Mouse (Mus musculus): ENCODE measurements around the gene 0610010K14Rik.

0610010K14Rik gene

DNA sequence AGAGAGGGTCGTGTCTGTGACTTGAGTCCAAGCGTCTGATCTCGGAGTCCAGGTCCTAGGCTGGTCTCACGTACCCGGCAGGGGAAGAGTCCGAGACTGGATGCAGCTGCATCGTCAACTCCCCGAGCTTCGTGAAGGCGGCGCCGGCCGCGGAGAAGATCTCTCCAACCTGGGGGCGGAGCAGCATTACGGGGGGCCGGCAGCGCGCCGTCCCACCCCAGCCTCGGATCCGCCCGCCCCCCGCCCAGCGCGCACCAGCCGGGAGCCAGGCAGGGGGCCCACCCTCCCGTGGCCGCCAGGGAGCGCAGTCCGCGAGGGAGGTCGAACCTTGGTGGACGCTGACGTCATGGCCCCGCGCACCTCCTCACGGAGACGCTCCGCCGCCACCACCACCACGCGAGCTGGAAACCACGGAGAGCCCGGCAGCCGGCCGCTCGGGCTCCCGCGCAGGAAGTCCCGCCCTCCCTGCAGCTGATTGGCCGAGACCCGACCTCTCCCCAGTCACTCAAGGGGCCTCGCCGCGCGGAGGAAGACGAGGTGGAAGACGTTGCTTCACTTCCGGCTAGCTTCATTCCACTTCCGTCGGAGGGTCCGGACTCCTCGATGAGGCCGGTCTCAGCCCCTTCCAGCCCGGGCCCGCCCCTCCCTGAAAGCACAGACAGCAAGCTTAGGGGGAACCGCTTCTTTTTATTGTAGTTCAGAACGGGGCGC lies at the start of gene 0610010K14Rik:
Gene 0610010K14Rik (minus strand): TSS at position 458 of the 711 bp plus-strand sequence.
- DNase-seq (ENCODE audit: low read depth) = peak; percentile 97

DNA sequence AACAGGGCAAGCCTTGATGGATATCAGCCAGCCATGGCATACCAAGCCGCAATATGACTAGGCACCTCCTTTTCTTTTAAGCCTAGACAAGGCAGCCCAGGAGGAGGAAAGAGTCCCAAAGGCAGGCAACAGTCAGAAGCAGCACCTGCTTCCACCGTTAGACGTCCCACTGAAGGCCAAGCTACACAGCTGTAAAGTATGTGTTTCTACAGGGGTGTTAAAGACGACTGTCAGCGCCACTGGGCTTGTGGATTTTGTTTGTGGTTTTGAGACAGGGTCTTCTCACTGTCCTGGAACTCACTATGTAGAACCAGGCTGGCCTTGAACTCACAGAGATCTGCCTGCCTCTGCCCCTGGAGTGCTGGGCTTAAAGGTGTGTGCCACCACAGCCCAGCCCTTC lies 48.0 kb upstream of the 0610010K14Rik start:
- no peak for DNase-seq (ENCODE audit: low read depth)

- DNase-seq (ENCODE audit: low read depth) = no peak
These were observed 47.0 kb upstream of the 0610010K14Rik start for GRCm38 (mm10) chr11:70284757-70285156.

- DNase-seq (ENCODE audit: low read depth) = no peak
These were observed 46.0 kb upstream of the 0610010K14Rik start for GRCm38 (mm10) chr11:70283666-70284065.

DNA sequence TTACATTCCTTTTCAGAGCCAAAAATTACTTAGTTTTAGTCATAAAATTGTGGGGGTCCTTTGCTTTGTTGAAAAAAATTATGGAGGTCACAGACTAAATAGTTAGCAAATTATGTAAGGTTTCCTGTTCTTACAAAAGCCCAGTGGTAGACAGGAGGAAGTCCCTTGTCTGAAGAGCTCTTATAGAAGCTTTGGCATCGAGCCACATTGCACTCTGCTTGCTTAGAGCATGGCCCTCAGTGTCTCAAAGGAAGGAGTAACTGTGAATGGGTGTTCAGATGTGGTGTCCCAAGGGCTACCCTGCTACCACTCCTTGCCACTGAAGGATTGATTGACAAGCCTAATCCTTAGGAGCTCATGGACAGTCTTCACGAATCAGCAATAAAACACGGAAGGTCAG lies 42.7 kb upstream of the 0610010K14Rik start:
- DNase-seq (ENCODE audit: low read depth) = no peak

GRCm38 (mm10) chr11:70278961-70279360 lies 41.2 kb upstream of the 0610010K14Rik start:
- no peak for DNase-seq (ENCODE audit: low read depth)

DNA sequence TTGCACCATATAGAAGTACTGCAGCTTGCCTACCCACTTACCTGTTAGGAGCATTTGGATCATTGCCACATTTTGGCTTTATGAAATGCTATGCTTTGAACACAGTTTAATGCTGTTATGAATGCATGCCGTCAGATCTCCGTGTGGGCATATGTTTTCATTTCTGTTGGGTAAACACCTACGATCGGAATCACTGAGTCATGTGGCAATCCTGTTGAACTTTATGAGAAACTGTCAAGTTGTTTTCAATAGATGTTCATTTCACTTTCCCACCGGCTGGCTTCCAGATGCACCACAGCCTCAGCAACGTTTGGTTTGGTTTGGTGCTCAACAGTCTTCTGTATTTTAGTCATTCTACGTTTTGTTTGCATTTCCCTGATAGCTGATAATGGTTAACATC lies 33.9 kb upstream of the 0610010K14Rik start:
- DNase-seq (ENCODE audit: low read depth) = peak; percentile 33

GRCm38 (mm10) chr11:70266405-70266804 lies 28.7 kb upstream of the 0610010K14Rik start:
- no peak for DNase-seq (ENCODE audit: low read depth)

DNA sequence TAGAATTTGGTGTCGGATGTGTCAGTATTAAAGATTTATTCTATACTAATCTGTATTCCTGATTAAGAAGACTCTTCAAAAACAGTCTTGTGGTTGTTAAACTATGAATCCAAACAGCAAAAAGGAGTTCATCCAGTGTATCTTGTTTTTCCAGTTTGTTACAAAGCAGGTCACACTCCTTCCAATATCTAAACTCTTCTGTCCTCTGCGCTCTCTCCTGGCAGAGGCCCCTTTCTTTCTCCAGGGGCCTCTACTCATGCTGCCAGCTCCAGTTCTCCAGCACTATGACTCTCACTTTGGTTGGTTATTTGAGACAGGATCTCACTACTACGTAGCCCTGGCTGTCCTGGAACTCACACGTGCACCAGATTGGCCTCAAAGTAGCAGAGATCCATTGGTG lies 28.1 kb upstream of the 0610010K14Rik start:
- DNase-seq (ENCODE audit: low read depth) = no peak

DNA sequence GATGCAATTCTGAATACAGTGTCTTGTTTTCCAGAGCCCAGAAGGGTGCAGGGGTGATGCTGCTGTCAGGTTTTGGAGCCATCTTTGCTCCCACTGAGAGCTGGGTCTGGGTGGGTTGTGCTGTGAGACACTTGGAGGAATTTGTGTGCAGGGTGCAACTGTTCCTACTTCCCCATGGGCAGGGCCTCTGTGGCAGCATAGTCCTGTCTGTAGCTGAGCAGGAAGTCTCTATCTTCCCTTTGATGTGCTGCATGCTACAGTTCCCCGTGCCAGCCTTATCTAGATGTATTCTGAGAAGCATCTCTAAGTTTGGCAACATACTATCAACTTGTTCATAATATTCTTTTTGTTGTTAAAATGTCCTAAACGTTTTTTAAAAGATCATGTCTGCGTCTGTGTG lies 27.5 kb upstream of the 0610010K14Rik start:
- peak; percentile 32 for DNase-seq (ENCODE audit: low read depth)

- no peak for DNase-seq (ENCODE audit: low read depth)
These were observed 21.3 kb upstream of the 0610010K14Rik start for GRCm38 (mm10) chr11:70259035-70259434.

GRCm38 (mm10) chr11:70254931-70255531 lies 17.3 kb upstream of the 0610010K14Rik start, which contains the start of gene Alox12:
TSS of gene Alox12 (minus strand) at chr11:70255353.
- DNase-seq (ENCODE audit: low read depth) = no peak

GRCm38 (mm10) chr11:70254337-70254736 lies 16.6 kb upstream of the 0610010K14Rik start:
- DNase-seq (ENCODE audit: low read depth) = no peak

DNA sequence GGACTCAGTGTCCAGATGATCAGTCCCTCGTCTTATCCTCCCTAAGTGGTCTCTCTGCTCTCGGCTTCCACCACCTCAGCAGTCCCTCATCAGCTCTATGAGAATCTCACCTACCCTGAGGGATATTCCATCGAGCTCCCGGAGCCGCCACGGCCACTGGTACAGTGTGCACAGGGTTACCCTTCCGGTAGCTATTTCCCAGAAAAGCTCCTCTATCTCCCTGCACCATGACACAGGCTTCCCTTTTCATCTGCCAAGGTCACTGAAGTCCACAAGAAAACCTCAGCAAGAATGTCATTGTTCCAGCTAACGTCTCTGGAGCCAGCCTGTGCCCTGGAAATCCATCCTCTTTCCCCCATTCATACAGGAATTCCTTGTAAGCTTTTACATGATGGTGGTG lies 14.1 kb upstream of the 0610010K14Rik start:
- no peak for DNase-seq (ENCODE audit: low read depth)

DNA sequence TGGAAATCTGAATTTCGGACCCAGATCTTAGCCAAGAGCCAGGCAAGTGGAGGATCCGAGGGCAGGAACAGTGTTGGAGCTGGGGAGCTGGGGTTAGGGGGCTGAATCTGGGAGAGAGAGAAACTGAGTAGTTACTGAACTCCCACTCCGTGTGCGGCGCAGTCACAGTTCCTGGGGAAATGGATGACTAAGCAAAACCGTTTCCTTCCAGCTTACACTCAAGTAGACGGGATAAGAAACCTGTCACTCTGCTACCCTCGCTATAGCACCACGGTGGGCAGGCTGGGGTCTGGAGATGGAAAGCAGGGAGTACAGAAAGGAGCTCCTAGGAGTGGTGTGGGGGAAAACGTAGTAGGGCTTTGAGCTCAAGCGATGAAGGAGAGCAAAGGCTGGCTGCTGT lies 12.4 kb upstream of the 0610010K14Rik start:
- DNase-seq (ENCODE audit: low read depth) = no peak

DNA sequence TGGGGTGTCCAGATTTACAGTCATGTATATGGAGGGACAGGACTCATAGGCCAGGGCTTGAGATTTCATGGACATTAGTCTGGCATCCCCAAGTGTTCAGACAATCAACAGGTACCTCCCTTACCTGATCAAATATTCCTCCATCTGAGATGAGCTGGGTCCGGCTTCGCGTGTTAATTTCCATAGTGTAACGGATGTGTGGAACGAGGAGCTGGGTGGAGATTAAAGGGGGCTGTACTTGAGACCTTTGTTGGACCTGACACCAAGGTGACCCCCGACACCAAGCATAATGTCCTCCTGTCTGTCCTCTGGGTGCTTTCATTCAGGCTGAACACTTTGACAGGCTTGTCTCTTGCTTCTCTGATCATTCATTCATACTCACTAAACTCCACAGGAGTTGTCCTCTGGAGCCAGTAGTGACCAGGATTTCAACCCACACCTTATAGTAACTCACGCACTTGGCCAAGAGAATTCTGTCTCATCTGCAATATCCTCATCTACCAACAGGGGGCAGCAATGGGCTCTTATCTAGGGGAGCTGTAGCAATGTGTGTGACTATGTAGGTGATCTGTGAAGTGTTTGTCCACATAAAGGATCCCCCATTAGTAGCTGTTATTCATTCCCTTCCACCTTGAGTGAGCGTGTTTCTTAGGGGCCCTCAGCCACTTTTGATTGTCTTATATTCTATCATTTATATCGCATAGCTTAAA lies 9.6 kb upstream of the 0610010K14Rik start:
- peak; percentile 89 for DNase-seq (ENCODE audit: low read depth)

DNA sequence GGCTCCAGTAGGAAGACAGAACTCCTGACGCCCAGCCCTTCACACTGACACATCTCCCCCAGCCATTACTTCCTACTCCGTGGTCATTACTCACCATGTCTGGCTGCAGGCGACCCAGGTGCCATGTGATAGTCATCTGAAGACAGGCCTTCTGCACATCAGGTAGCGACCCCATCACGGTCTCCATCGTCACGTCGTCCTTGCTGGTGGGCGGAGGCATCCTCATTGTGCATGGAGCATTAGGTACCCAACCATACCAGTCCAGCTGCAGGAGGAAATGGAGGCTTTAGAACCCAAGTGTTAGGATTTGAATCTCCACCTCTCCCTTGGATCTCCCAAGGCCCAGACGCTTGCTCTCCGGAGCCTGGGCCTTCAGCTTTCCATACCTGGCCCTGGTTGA lies 4.9 kb upstream of the 0610010K14Rik start:
- peak; percentile 3 for DNase-seq (ENCODE audit: low read depth)

- DNase-seq (ENCODE audit: low read depth) = peak; percentile 93
These were observed 2.0 kb upstream of the 0610010K14Rik start, which contains the start of the genes Gm21988 and Rnasek for GRCm38 (mm10) chr11:70239541-70240279. TSS of gene Gm21988 (minus strand) at chr11:70239830. TSS of gene Rnasek (minus strand) at chr11:70239842.

DNA sequence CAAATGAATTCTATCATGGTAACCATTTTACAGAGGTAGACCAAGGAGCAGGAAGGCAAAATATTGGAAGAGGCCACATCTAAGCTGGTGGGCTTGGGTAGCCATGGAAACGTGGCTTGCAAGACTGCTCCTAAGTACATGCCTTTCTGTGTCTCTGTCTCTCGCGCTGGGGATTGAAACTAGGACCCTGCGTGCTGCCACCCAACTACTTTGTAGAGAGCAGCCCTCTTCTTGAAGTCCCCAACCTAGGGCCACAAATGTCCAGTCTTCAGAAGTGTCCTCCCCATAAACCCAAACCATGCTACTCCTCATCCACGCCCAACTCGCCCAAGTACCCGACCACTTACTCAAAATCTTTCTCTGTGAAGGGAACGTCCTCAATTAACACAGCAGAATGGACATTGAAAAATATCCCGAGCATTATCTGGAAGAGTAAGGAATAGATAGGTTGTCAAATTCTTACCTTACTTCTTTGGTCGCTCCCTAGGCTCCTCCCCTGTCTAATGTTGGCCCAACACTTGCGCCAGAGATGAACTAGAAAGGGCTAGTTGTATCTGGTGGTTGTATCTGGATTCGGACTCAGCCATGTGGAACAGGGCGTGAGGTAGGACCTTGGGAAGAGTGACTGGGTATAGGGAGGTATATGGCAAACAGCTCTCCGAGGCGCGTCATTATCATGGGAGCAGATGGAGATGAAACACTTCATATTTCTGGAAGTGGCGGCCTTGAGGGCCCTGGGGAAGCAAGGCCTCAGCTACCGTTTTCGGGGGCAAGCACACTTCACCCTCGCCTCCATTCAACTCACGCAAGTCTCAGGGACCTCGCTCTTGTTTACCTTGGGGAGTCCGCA lies 1.1 kb upstream of the 0610010K14Rik start:
- DNase-seq (ENCODE audit: low read depth) = no peak

DNA sequence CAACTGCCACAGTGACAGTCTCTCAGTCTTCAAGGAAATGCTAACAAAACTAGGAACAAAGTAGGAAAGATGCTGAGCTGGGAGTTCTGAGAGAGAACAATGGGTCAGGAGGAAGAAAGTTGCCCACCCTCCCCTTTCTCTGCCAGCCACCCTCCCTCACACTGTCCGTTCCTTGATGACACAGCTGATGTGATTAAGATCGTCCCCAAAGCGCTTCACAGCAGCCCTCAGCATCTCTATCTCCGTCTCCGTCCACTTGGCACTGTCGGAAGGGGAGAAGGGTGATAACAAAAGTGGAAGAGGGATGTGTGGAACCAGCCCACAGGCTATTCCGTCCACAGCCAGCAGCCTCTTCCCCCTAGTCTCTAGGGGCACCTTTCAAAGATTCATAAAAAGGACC lies 997 bp downstream of the 0610010K14Rik start:
- DNase-seq (ENCODE audit: low read depth) = no peak

DNA sequence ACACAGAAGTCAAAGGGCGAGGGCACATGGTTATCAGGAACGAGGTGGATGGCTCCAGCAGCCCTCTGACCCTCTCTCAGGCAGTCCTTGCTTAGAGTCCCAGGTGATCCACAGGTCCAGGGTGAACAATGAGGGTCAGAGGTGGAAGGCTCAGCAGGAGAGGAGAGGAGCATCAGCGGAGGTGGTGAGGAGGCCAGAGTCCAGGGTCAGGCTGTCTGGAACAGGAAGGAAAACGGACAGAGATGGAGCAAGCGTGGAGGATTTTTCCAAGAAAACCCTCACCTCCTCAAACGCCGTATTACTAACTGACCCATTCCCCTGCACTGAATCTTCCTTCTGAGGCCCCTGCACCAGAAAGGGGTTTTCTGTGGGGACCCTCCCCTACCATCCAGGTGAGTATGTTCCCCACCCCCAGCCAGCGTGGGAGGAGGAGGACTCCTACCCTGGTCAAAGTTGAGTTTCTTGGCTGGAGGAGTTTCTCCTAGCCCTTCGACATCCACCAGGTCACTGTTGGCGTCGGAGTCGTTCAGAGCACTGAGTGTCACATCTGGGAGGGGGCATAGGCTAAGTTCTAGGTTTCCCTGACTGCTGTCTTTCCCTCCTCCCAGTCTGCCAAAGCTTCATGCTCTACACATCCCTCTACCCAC lies 2.3 kb downstream of the 0610010K14Rik start:
- DNase-seq (ENCODE audit: low read depth) = no peak
